ENCODE assay signal across 8 mouse cellular contexts in genomic region chr8:70672325-70673078, GRCm38 (mm10). TPM values are rescaled to one million over a fixed set of nuclear protein-coding genes. Genes with fewer than 3 reads are reported as not detected.
DNase-seq lines count a peak whose midpoint lies in the region; ATAC-seq and TF ChIP-seq lines count a peak whose summit lies in the region.
"Had no signal": no experiment of that assay in that cellular context is flagged by ENCODE, and none has a peak within 500 bp of the region (broad histone marks: within the 10 kb centered on the region; RNA-seq: fewer than 3 reads in every experiment).

No protein-coding gene starts in this region.

- peaks cover 19% of the 10 kb centered on the region for H3K4me1 ChIP-seq in lung, adult 2 months (ENCODE audit: control insufficient read depth, insufficient read depth, low read length)
- H3K4me1 ChIP-seq in embryonic facial prominence, embryonic 12.5 days = peaks cover 13% of the 10 kb centered on the region
- H3K4me1 ChIP-seq in limb, embryonic 10.5 days = peaks cover 35% of the 10 kb centered on the region
- H3K4me1 ChIP-seq in olfactory bulb, adult 2 months (ENCODE audit: control insufficient read depth, insufficient read depth, low read length) = peaks cover 17% of the 10 kb centered on the region

- H3K4me2 ChIP-seq in embryonic facial prominence, embryonic 12.5 days (replicated peaks) = peak overlapping the region; percentile 41

- peaks cover 4% of the 10 kb centered on the region; the same call in 1 of the 2 replicates for H3K36me3 ChIP-seq in embryonic facial prominence, embryonic 12.5 days
- peaks cover 18% of the 10 kb centered on the region for H3K36me3 ChIP-seq in limb, embryonic 10.5 days

- H3K9me3 ChIP-seq in embryonic facial prominence, embryonic 12.5 days = no peaks in the 10 kb centered on the region
- no peaks in the 10 kb centered on the region for H3K9me3 ChIP-seq in limb, embryonic 10.5 days (replicated peaks)

- H3K9ac ChIP-seq in embryonic facial prominence, embryonic 12.5 days = peak overlapping the region; percentile 25; the same call in 1 of the 2 replicates

- TF ChIP-seq POLR2A in lung, adult 2 months (IDR thresholded peaks at IDR 0.05; ENCODE audit: borderline replicate concordance, extremely low read depth, low read depth, low read length) = no peak
- TF ChIP-seq POLR2A in olfactory bulb, adult 2 months (IDR thresholded peaks at IDR 0.05; ENCODE audit: insufficient read depth, low read depth, low read length) = no peak

- peak overlapping the region; percentile 68 for H3K27ac ChIP-seq in embryonic facial prominence, embryonic 12.5 days
- H3K27ac ChIP-seq in limb, embryonic 10.5 days = peak overlapping the region; percentile 97
- peak overlapping the region; percentile 53; the same call in 1 of the 2 replicates for H3K27ac ChIP-seq in olfactory bulb, adult 2 months (ENCODE audit: insufficient read depth, low read depth, low read length)

- H3K4me3 ChIP-seq in lung, adult 2 months (replicated peaks; ENCODE audit: extremely low read depth, low read depth, low read length) = peak overlapping the region; percentile 34
- peak overlapping the region; percentile 62 for H3K4me3 ChIP-seq in embryonic facial prominence, embryonic 12.5 days
- H3K4me3 ChIP-seq in limb, embryonic 10.5 days = peak overlapping the region; percentile 80
- peak overlapping the region; percentile 26 for H3K4me3 ChIP-seq in olfactory bulb, adult 2 months (ENCODE audit: insufficient read depth, low read depth, low read length)

- DNase-seq in lung, adult 2 months = no peak
- DNase-seq in lung, adult 18-20 months = no peak
- no peak for DNase-seq in limb, embryonic 10.5 days (ENCODE audit: low spot score)
- DNase-seq in c-Kit-positive CD71-positive TER-119-positive erythroid progenitor cells, embryonic 14.5 days (ENCODE audit: low spot score) = no peak

- no peaks in the 10 kb centered on the region for H3K27me3 ChIP-seq in embryonic facial prominence, embryonic 12.5 days
- no peaks in the 10 kb centered on the region for H3K27me3 ChIP-seq in limb, embryonic 10.5 days (ENCODE audit: low read depth, poor library complexity, severe bottlenecking)

- no peak for TF ChIP-seq CTCF in lung, adult 2 months (IDR thresholded peaks at IDR 0.05; ENCODE audit: insufficient read depth, low read length)
- TF ChIP-seq CTCF in olfactory bulb, adult 2 months (IDR thresholded peaks at IDR 0.05; ENCODE audit: insufficient read depth, low read depth, low read length) = no peak

- ATAC-seq in embryonic facial prominence, embryonic 12.5 days (ENCODE audit: insufficient number of reproducible peaks, insufficient read depth, low FRiP score, low TSS enrichment) = no peak; the same call in 1 of the 2 replicates
- ATAC-seq in monocyte, adult 5-6 weeks (replicated peaks; ENCODE audit: insufficient number of reproducible peaks, low FRiP score, low TSS enrichment, poor library complexity, severe bottlenecking) = no peak

- 31% methylated on average over 19 of the region's 19 CpGs for WGBS in lung, adult 2 months
- WGBS in embryonic facial prominence, embryonic 12.5 days = 43% methylated on average over 19 of the region's 19 CpGs
- 40% methylated on average over 19 of the region's 19 CpGs for WGBS in limb, embryonic 10.5 days
- 33% methylated on average over 19 of the region's 19 CpGs for WGBS in olfactory bulb, adult 2 months

RNA-seq across cellular contexts. Expression of gene Lsm4, which starts 0.5 kb away (rescaled TPM):
- 75.2 and 76.3 TPM in 2 replicates for polyA plus RNA-seq in lung, adult 2 months (2012; rRNA removed)
- polyA plus RNA-seq in embryonic facial prominence, embryonic 12.5 days (2016; fragmentation: Nextera tagmentation; extraction: Ambion mirVana) = 303 and 326 TPM in 2 replicates
- polyA plus RNA-seq in limb, embryonic 10.5 days (2016; fragmentation: Nextera tagmentation; extraction: Ambion mirVana) = 405 and 438 TPM in 2 replicates
- polyA plus RNA-seq in olfactory bulb, adult 2 months (2012; ENCODE audit: insufficient read depth, insufficient read length, low replicate concordance, missing spikeins) = not detected in 2 replicates
- 69.1 to 93.3 TPM (median 80.9 TPM) in 3 replicates for total RNA-seq in monocyte, adult 5-6 weeks (2017)

RNA-seq across cellular contexts. Expression of gene Pgpep1, which starts 12.3 kb away (rescaled TPM):
- polyA plus RNA-seq in lung, adult 2 months (2012; rRNA removed) = 32.2 and 33.7 TPM in 2 replicates
- 59.5 and 70.4 TPM in 2 replicates for polyA plus RNA-seq in embryonic facial prominence, embryonic 12.5 days (2016; fragmentation: Nextera tagmentation; extraction: Ambion mirVana)
- polyA plus RNA-seq in limb, embryonic 10.5 days (2016; fragmentation: Nextera tagmentation; extraction: Ambion mirVana) = 44.7 and 45.0 TPM in 2 replicates
- not detected in 2 replicates for polyA plus RNA-seq in olfactory bulb, adult 2 months (2012; ENCODE audit: insufficient read depth, insufficient read length, low replicate concordance, missing spikeins)
- 2.3 to 4.9 TPM (median 3.3 TPM) in 3 replicates for total RNA-seq in monocyte, adult 5-6 weeks (2017)

RNA-seq across cellular contexts. Expression of gene Jund, which starts 26.2 kb away (rescaled TPM):
- 378 and 717 TPM in 2 replicates for polyA plus RNA-seq in lung, adult 2 months (2012; rRNA removed)
- 142 and 150 TPM in 2 replicates for polyA plus RNA-seq in embryonic facial prominence, embryonic 12.5 days (2016; fragmentation: Nextera tagmentation; extraction: Ambion mirVana)
- polyA plus RNA-seq in limb, embryonic 10.5 days (2016; fragmentation: Nextera tagmentation; extraction: Ambion mirVana) = 69.0 and 80.6 TPM in 2 replicates
- not detected in 2 replicates for polyA plus RNA-seq in olfactory bulb, adult 2 months (2012; ENCODE audit: insufficient read depth, insufficient read length, low replicate concordance, missing spikeins)
- 131 to 182 TPM (median 168 TPM) in 3 replicates for total RNA-seq in monocyte, adult 5-6 weeks (2017)

RNA-seq across cellular contexts. Expression of gene Iqcn, which starts 30.8 kb away (rescaled TPM):
- polyA plus RNA-seq in lung, adult 2 months (2012; rRNA removed) = 0.03 TPM in 1 of 2 replicates, not detected in the other
- polyA plus RNA-seq in embryonic facial prominence, embryonic 12.5 days (2016; fragmentation: Nextera tagmentation; extraction: Ambion mirVana) = not detected in 2 replicates
- polyA plus RNA-seq in limb, embryonic 10.5 days (2016; fragmentation: Nextera tagmentation; extraction: Ambion mirVana) = not detected in 2 replicates
- not detected in 2 replicates for polyA plus RNA-seq in olfactory bulb, adult 2 months (2012; ENCODE audit: insufficient read depth, insufficient read length, low replicate concordance, missing spikeins)
- 0.67 to 0.78 TPM in 2 of 3 replicates, not detected in the other for total RNA-seq in monocyte, adult 5-6 weeks (2017)
- total RNA-seq: common myeloid progenitor, adult 5-6 weeks had no signal

RNA-seq across cellular contexts. Expression of gene Gdf15, which starts 40.2 kb away (rescaled TPM):
- 5.4 and 6.6 TPM in 2 replicates for polyA plus RNA-seq in lung, adult 2 months (2012; rRNA removed)
- polyA plus RNA-seq in embryonic facial prominence, embryonic 12.5 days (2016; fragmentation: Nextera tagmentation; extraction: Ambion mirVana) = not detected in 2 replicates
- not detected in 2 replicates for polyA plus RNA-seq in limb, embryonic 10.5 days (2016; fragmentation: Nextera tagmentation; extraction: Ambion mirVana)
- not detected in 2 replicates for polyA plus RNA-seq in olfactory bulb, adult 2 months (2012; ENCODE audit: insufficient read depth, insufficient read length, low replicate concordance, missing spikeins)
- 0.19 to 3.8 TPM in 2 of 3 replicates, not detected in the other for total RNA-seq in monocyte, adult 5-6 weeks (2017)
- total RNA-seq: common myeloid progenitor, adult 5-6 weeks had no signal

Comparison
In these comparisons a context has a peak if more than half of its experiments do, and no peak if none do; other contexts are left out.
1. H3K4me3 ChIP-seq: peak in every context shown above with its lines; median percentile 80 in limb, embryonic 10.5 days; 62 in embryonic facial prominence, embryonic 12.5 days; 34 in lung, adult 2 months; 26 in olfactory bulb, adult 2 months.